Mouse (Mus musculus): Measurements from ENCODE around the gene Mast4. TPM values are rescaled to one million over a fixed set of nuclear protein-coding genes. Genes with fewer than 3 reads are reported as not detected.

Gene Mast4
- polyA plus RNA-seq, 1 experiment from 2014 or later, result 33.0 TPM

- H3K4me1 ChIP-seq (ENCODE audit: control insufficient read depth, insufficient read depth, low read length), result 0 out of 2 replicates have a peak, but pooled peaks cover 6% of the 10 kb centered on the region
- peaks cover 2% of the 10 kb centered on the region; the same call in 1 of the 2 replicates for H3K9me3 ChIP-seq (ENCODE audit: control insufficient read depth, low read length)
- no peak overlapping the region for H3K4me2 ChIP-seq (ENCODE audit: low read depth, low read length)
- H3K27ac ChIP-seq (ENCODE audit: low read depth, low read length), result no peak overlapping the region
- no peak overlapping the region for H3K9ac ChIP-seq (replicated peaks; ENCODE audit: low read depth, low read length)
- H3K27me3 ChIP-seq (ENCODE audit: control insufficient read depth, insufficient read depth, low read length), result no peaks in the 10 kb centered on the region
- no peak overlapping the region for H3K4me3 ChIP-seq (ENCODE audit: low read depth, low read length)
- H3K36me3 ChIP-seq (ENCODE audit: control insufficient read depth, insufficient read depth, low read length), result no peaks in the 10 kb centered on the region
- no peak for ATAC-seq (ENCODE audit: low read depth)
Observed at GRCm38 (mm10) chr13:102866816-102867215, 467.5 kb downstream of the Mast4 start.

- H3K27me3 ChIP-seq (ENCODE audit: control insufficient read depth, insufficient read depth, low read length), result no peaks in the 10 kb centered on the region
- ATAC-seq (ENCODE audit: low read depth), result peak; percentile 34; the same call in 1 of the 2 replicates
- H3K36me3 ChIP-seq (ENCODE audit: control insufficient read depth, insufficient read depth, low read length), result no peaks in the 10 kb centered on the region
- H3K4me3 ChIP-seq (ENCODE audit: low read depth, low read length), result no peak overlapping the region
- no peak overlapping the region; the same call in 1 of the 2 replicates for H3K27ac ChIP-seq (ENCODE audit: low read depth, low read length)
- no peak overlapping the region for H3K9ac ChIP-seq (replicated peaks; ENCODE audit: low read depth, low read length)
- H3K4me2 ChIP-seq (ENCODE audit: low read depth, low read length), result no peak overlapping the region
- H3K9me3 ChIP-seq (ENCODE audit: control insufficient read depth, low read length), result peaks cover 2% of the 10 kb centered on the region; the same call in 1 of the 2 replicates
- 0 out of 2 replicates have a peak, but pooled peaks cover 6% of the 10 kb centered on the region for H3K4me1 ChIP-seq (ENCODE audit: control insufficient read depth, insufficient read depth, low read length)
- WGBS, result 43% methylated on average over 11 of the region's 11 CpGs
Observed at GRCm38 (mm10) chr13:102865971-102866724, 468.1 kb downstream of the Mast4 start.

- no peak overlapping the region for H3K4me2 ChIP-seq (ENCODE audit: low read depth, low read length)
- H3K36me3 ChIP-seq (ENCODE audit: control insufficient read depth, insufficient read depth, low read length), result no peaks in the 10 kb centered on the region
- H3K4me1 ChIP-seq (ENCODE audit: control insufficient read depth, insufficient read depth, low read length), result 0 out of 2 replicates have a peak, but pooled peaks cover 6% of the 10 kb centered on the region
- no peak for ATAC-seq (ENCODE audit: low read depth)
- WGBS, result 83% methylated on average over 3 of the region's 3 CpGs
- H3K9ac ChIP-seq (replicated peaks; ENCODE audit: low read depth, low read length), result no peak overlapping the region
- H3K27ac ChIP-seq (ENCODE audit: low read depth, low read length), result no peak overlapping the region; the same call in 1 of the 2 replicates
- H3K4me3 ChIP-seq (ENCODE audit: low read depth, low read length), result no peak overlapping the region
- H3K9me3 ChIP-seq (ENCODE audit: control insufficient read depth, low read length), result peaks cover 2% of the 10 kb centered on the region; the same call in 1 of the 2 replicates
- H3K27me3 ChIP-seq (ENCODE audit: control insufficient read depth, insufficient read depth, low read length), result no peaks in the 10 kb centered on the region
Observed at GRCm38 (mm10) chr13:102865494-102865893, 468.8 kb downstream of the Mast4 start.

- Histone ChIP-seq H3K4me3 (ENCODE audit: low read depth, low read length) (no peak overlapping the region), H3K27ac (ENCODE audit: low read depth, low read length) (no peak overlapping the region), H3K4me1 (ENCODE audit: control insufficient read depth, insufficient read depth, low read length) (0 out of 2 replicates have a peak, but pooled peaks cover 6% of the 10 kb centered on the region), H3K9ac (replicated peaks; ENCODE audit: low read depth, low read length) (no peak overlapping the region), H3K4me2 (ENCODE audit: low read depth, low read length) (no peak overlapping the region), H3K36me3 (ENCODE audit: control insufficient read depth, insufficient read depth, low read length) (no peaks in the 10 kb centered on the region), H3K9me3 (ENCODE audit: control insufficient read depth, low read length) (peaks cover 2% of the 10 kb centered on the region; the same call in 1 of the 2 replicates), H3K27me3 (ENCODE audit: control insufficient read depth, insufficient read depth, low read length) (no peaks in the 10 kb centered on the region)
- 79% methylated on average over 1 of the region's 1 CpGs for WGBS
- ATAC-seq (ENCODE audit: low read depth), result no peak
Observed at GRCm38 (mm10) chr13:102864840-102865239, 469.5 kb downstream of the Mast4 start.

GRCm38 (mm10) chr13:102864079-102864478, 470.2 kb downstream of the Mast4 start:
- Histone ChIP-seq H3K4me3 (ENCODE audit: low read depth, low read length) (no peak overlapping the region), H3K4me1 (ENCODE audit: control insufficient read depth, insufficient read depth, low read length) (0 out of 2 replicates have a peak, but pooled peaks cover 6% of the 10 kb centered on the region), H3K4me2 (ENCODE audit: low read depth, low read length) (no peak overlapping the region), H3K9me3 (ENCODE audit: control insufficient read depth, low read length) (peaks cover 2% of the 10 kb centered on the region; the same call in 1 of the 2 replicates), H3K9ac (replicated peaks; ENCODE audit: low read depth, low read length) (no peak overlapping the region), H3K27ac (ENCODE audit: low read depth, low read length) (no peak overlapping the region), H3K36me3 (ENCODE audit: control insufficient read depth, insufficient read depth, low read length) (no peaks in the 10 kb centered on the region), H3K27me3 (ENCODE audit: control insufficient read depth, insufficient read depth, low read length) (no peaks in the 10 kb centered on the region)
- no peak for ATAC-seq (ENCODE audit: low read depth)
- WGBS, result 96% methylated on average over 2 of the region's 2 CpGs

GRCm38 (mm10) chr13:102862981-102863380, 471.3 kb downstream of the Mast4 start:
- no peak overlapping the region for H3K9ac ChIP-seq (replicated peaks; ENCODE audit: low read depth, low read length)
- 0 out of 2 replicates have a peak, but pooled peaks cover under 1% of the 10 kb centered on the region for H3K9me3 ChIP-seq (ENCODE audit: control insufficient read depth, low read length)
- 62% methylated on average over 2 of the region's 2 CpGs for WGBS
- H3K4me2 ChIP-seq (ENCODE audit: low read depth, low read length), result no peak overlapping the region
- no peaks in the 10 kb centered on the region for H3K27me3 ChIP-seq (ENCODE audit: control insufficient read depth, insufficient read depth, low read length)
- ATAC-seq (ENCODE audit: low read depth), result no peak
- H3K4me1 ChIP-seq (ENCODE audit: control insufficient read depth, insufficient read depth, low read length), result 0 out of 2 replicates have a peak, but pooled peaks cover 6% of the 10 kb centered on the region
- H3K4me3 ChIP-seq (ENCODE audit: low read depth, low read length), result no peak overlapping the region
- H3K36me3 ChIP-seq (ENCODE audit: control insufficient read depth, insufficient read depth, low read length), result no peaks in the 10 kb centered on the region
- no peak overlapping the region for H3K27ac ChIP-seq (ENCODE audit: low read depth, low read length)

- Histone ChIP-seq H3K27ac (ENCODE audit: low read depth, low read length) (no peak overlapping the region), H3K9ac (replicated peaks; ENCODE audit: low read depth, low read length) (no peak overlapping the region), H3K4me1 (ENCODE audit: control insufficient read depth, insufficient read depth, low read length) (0 out of 2 replicates have a peak, but pooled peaks cover 6% of the 10 kb centered on the region), H3K4me2 (ENCODE audit: low read depth, low read length) (no peak overlapping the region), H3K4me3 (ENCODE audit: low read depth, low read length) (no peak overlapping the region), H3K36me3 (ENCODE audit: control insufficient read depth, insufficient read depth, low read length) (no peaks in the 10 kb centered on the region), H3K27me3 (ENCODE audit: control insufficient read depth, insufficient read depth, low read length) (no peaks in the 10 kb centered on the region), H3K9me3 (ENCODE audit: control insufficient read depth, low read length) (no peaks in the 10 kb centered on the region)
- WGBS, result 73% methylated on average over 2 of the region's 2 CpGs
- no peak for ATAC-seq (ENCODE audit: low read depth)
Observed at GRCm38 (mm10) chr13:102862397-102862796, 471.9 kb downstream of the Mast4 start.

- Histone ChIP-seq H3K27me3 (ENCODE audit: control insufficient read depth, insufficient read depth, low read length) (no peaks in the 10 kb centered on the region), H3K9me3 (ENCODE audit: control insufficient read depth, low read length) (no peaks in the 10 kb centered on the region), H3K36me3 (ENCODE audit: control insufficient read depth, insufficient read depth, low read length) (no peaks in the 10 kb centered on the region), H3K4me1 (ENCODE audit: control insufficient read depth, insufficient read depth, low read length) (0 out of 2 replicates have a peak, but pooled peaks cover under 1% of the 10 kb centered on the region), H3K9ac (replicated peaks; ENCODE audit: low read depth, low read length) (no peak overlapping the region), H3K4me3 (ENCODE audit: low read depth, low read length) (no peak overlapping the region), H3K27ac (ENCODE audit: low read depth, low read length) (no peak overlapping the region), H3K4me2 (ENCODE audit: low read depth, low read length) (no peak overlapping the region)
- no peak for ATAC-seq (ENCODE audit: low read depth)
- WGBS, result 87% methylated on average over 7 of the region's 7 CpGs
Observed at GRCm38 (mm10) chr13:102860733-102861132, 473.6 kb downstream of the Mast4 start.

GRCm38 (mm10) chr13:102860135-102860534, 474.2 kb downstream of the Mast4 start:
- no peak overlapping the region for H3K4me3 ChIP-seq (ENCODE audit: low read depth, low read length)
- H3K4me1 ChIP-seq (ENCODE audit: control insufficient read depth, insufficient read depth, low read length), result no peaks in the 10 kb centered on the region
- no peak overlapping the region for H3K4me2 ChIP-seq (ENCODE audit: low read depth, low read length)
- ATAC-seq (ENCODE audit: low read depth), result no peak
- no peaks in the 10 kb centered on the region for H3K36me3 ChIP-seq (ENCODE audit: control insufficient read depth, insufficient read depth, low read length)
- H3K27ac ChIP-seq (ENCODE audit: low read depth, low read length), result no peak overlapping the region
- H3K9ac ChIP-seq (replicated peaks; ENCODE audit: low read depth, low read length), result no peak overlapping the region
- H3K9me3 ChIP-seq (ENCODE audit: control insufficient read depth, low read length), result no peaks in the 10 kb centered on the region
- 83% methylated on average over 3 of the region's 3 CpGs for WGBS
- H3K27me3 ChIP-seq (ENCODE audit: control insufficient read depth, insufficient read depth, low read length), result no peaks in the 10 kb centered on the region
